Mouse (Mus musculus) myocyte (in vitro differentiated cells): ENCODE results near the gene Bcas3.

Experiments used
- CEBPB ChIP-seq: IDR thresholded peaks from 2 replicates; pipeline ENCODE4 v1.6.1; 2011; ENCODE audit warnings: mild to moderate bottlenecking, moderate library complexity; ENCODE audit not compliant: poor library complexity, insufficient read depth, severe bottlenecking
- E2F4 ChIP-seq: IDR thresholded peaks from one replicate; pipeline ENCODE4 v1.6.1; 2011; ENCODE audit warnings: mild to moderate bottlenecking, control low read depth, moderate library complexity; ENCODE audit not compliant: insufficient read depth
- MAX ChIP-seq: IDR thresholded peaks from one replicate; pipeline ENCODE4 v1.6.1; 2011; ENCODE audit warnings: low read depth, mild to moderate bottlenecking, control low read depth
- MYOD1 ChIP-seq, 3 experiments: IDR thresholded peaks; one replicate each; pipeline ENCODE4 v1.6.1; 2011; ENCODE audit warnings: control low read depth in 2 of 3, low read depth in 2 of 3, mild to moderate bottlenecking in 2 of 3, moderate library complexity in 1 of 3; ENCODE audit not compliant: insufficient read length in 2 of 3, control insufficient read depth in 1 of 3
- POLR2A ChIP-seq: IDR thresholded peaks from one replicate; pipeline ENCODE4 v1.6.1; 2011; ENCODE audit warnings: low read depth, mild to moderate bottlenecking, control low read depth, moderate library complexity; ENCODE audit not compliant: insufficient read length
- POLR2AphosphoS2 ChIP-seq: IDR thresholded peaks from one replicate; pipeline ENCODE4 v1.6.1; 2011; ENCODE audit warnings: low read depth, control low read depth; ENCODE audit not compliant: insufficient read length
- REST ChIP-seq: IDR thresholded peaks from one replicate; pipeline ENCODE4 v1.6.1; 2011; ENCODE audit warnings: mild to moderate bottlenecking, control low read depth, moderate library complexity; ENCODE audit not compliant: insufficient read depth, insufficient read length
- TCF12 ChIP-seq: IDR thresholded peaks from one replicate; pipeline ENCODE4 v1.6.1; 2011; ENCODE audit warnings: mild to moderate bottlenecking, control low read depth; ENCODE audit not compliant: poor library complexity, insufficient read depth, severe bottlenecking
- TCF3 ChIP-seq: IDR thresholded peaks from one replicate; pipeline ENCODE4 v1.6.1; 2011; ENCODE audit warnings: low read depth, control low read depth; ENCODE audit not compliant: insufficient read length
- USF1 ChIP-seq: IDR thresholded peaks from one replicate; pipeline ENCODE4 v1.6.1; 2011; ENCODE audit warnings: low read depth, mild to moderate bottlenecking, control low read depth, moderate library complexity

DNA sequence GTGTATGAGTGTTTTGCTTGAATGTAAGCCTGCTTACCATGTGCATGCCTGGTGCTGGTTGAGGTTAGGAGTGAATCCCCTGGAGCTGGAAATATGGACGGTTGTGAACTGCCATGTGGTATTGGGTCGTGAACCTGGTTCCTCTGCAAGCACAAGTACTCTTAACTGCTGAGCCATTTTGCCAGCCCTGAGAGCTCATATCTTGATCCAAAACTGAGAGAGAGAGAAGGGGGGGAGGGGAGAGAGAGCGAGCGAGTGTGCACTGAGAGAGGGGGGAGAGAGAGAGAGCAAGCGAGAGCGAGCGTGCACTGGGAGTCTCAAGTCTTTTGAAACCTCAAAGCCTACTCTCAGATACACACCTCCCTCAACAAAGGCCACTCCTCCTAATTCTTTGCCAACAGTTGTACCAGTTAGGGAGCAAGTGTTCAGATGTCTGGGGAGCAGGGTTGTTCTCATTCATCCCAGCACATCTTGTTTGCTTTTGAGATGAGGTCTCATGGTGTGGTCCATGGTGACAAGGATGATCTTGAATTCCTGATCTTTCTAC is 12.8 kb upstream of the Bcas3 start:
- TF ChIP-seq POLR2A (no peak), USF1 (no peak), MAX (no peak), POLR2AphosphoS2 (no peak), E2F4 (no peak), CEBPB (no peak), REST (no peak), MYOD1 (IDR thresholded peaks at IDR 0.05; ENCODE audit: control insufficient read depth in 1 of 3, insufficient read length in 2 of 3, low read depth in 2 of 3) (no peak), TCF12 (no peak), TCF3 (no peak)
